Mouse (Mus musculus): ENCODE data around the gene Frs3. TPM values are rescaled to one million over a fixed set of nuclear protein-coding genes. Genes with fewer than 3 reads are reported as not detected.

Frs3 gene
- polyA plus RNA-seq, 1 experiment from 2014 or later = 1.5 TPM

- WGBS (ENCODE audit: insufficient replicate concordance) = 70% methylated on average over 14 of the region's 14 CpGs
- Histone ChIP-seq H3K4me1 (ENCODE audit: control insufficient read depth, low read depth, low read length) (peaks cover 33% of the 10 kb centered on the region), H3K27me3 (ENCODE audit: control insufficient read depth, insufficient read depth, low read depth, low read length) (no peaks in the 10 kb centered on the region), H3K9ac (ENCODE audit: low read depth, low read length) (no peak overlapping the region), H3K9me3 (replicated peaks; ENCODE audit: control insufficient read depth, low read length) (peaks cover 4% of the 10 kb centered on the region), H3K4me2 (ENCODE audit: low read depth, low read length) (no peak overlapping the region), H3K4me3 (ENCODE audit: low read depth, low read length) (no peak overlapping the region), H3K27ac (ENCODE audit: low read length) (no peak overlapping the region), H3K36me3 (ENCODE audit: control insufficient read depth, insufficient read depth) (peaks cover 7% of the 10 kb centered on the region; the same call in 1 of the 2 replicates)
- no peak for ATAC-seq (ENCODE audit: low read depth)
Observed at GRCm38 (mm10) chr17:47748791-47749553, 60.1 kb downstream of the Frs3 start.

GRCm38 (mm10) chr17:47749626-47750025, 60.8 kb downstream of the Frs3 start:
- no peak overlapping the region for H3K27ac ChIP-seq (ENCODE audit: low read length)
- no peak overlapping the region for H3K4me3 ChIP-seq (ENCODE audit: low read depth, low read length)
- H3K4me2 ChIP-seq (ENCODE audit: low read depth, low read length) = no peak overlapping the region
- H3K27me3 ChIP-seq (ENCODE audit: control insufficient read depth, insufficient read depth, low read depth, low read length) = no peaks in the 10 kb centered on the region
- peak; percentile 37 for ATAC-seq (ENCODE audit: low read depth)
- H3K4me1 ChIP-seq (ENCODE audit: control insufficient read depth, low read depth, low read length) = peaks cover 39% of the 10 kb centered on the region
- peaks cover 7% of the 10 kb centered on the region; the same call in 1 of the 2 replicates for H3K36me3 ChIP-seq (ENCODE audit: control insufficient read depth, insufficient read depth)
- H3K9me3 ChIP-seq (replicated peaks; ENCODE audit: control insufficient read depth, low read length) = peaks cover 2% of the 10 kb centered on the region
- no peak overlapping the region for H3K9ac ChIP-seq (ENCODE audit: low read depth, low read length)
- WGBS (ENCODE audit: insufficient replicate concordance) = 43% methylated on average over 3 of the region's 3 CpGs

- Histone ChIP-seq H3K9me3 (replicated peaks; ENCODE audit: control insufficient read depth, low read length) (no peaks in the 10 kb centered on the region), H3K4me1 (ENCODE audit: control insufficient read depth, low read depth, low read length) (peaks cover 39% of the 10 kb centered on the region), H3K36me3 (ENCODE audit: control insufficient read depth, insufficient read depth) (peaks cover 7% of the 10 kb centered on the region; the same call in 1 of the 2 replicates), H3K27me3 (ENCODE audit: control insufficient read depth, insufficient read depth, low read depth, low read length) (no peaks in the 10 kb centered on the region), H3K4me2 (ENCODE audit: low read depth, low read length) (no peak overlapping the region), H3K9ac (ENCODE audit: low read depth, low read length) (no peak overlapping the region), H3K4me3 (ENCODE audit: low read depth, low read length) (no peak overlapping the region), H3K27ac (ENCODE audit: low read length) (no peak overlapping the region)
- no peak for ATAC-seq (ENCODE audit: low read depth)
- WGBS (ENCODE audit: insufficient replicate concordance) = 67% methylated on average over 6 of the region's 6 CpGs
Observed at GRCm38 (mm10) chr17:47750101-47750500, 61.3 kb downstream of the Frs3 start.

GRCm38 (mm10) chr17:47751811-47752210, 63.0 kb downstream of the Frs3 start:
- peaks cover 41% of the 10 kb centered on the region for H3K4me1 ChIP-seq (ENCODE audit: control insufficient read depth, low read depth, low read length)
- no peaks in the 10 kb centered on the region for H3K9me3 ChIP-seq (replicated peaks; ENCODE audit: control insufficient read depth, low read length)
- H3K36me3 ChIP-seq (ENCODE audit: control insufficient read depth, insufficient read depth) = peaks cover 7% of the 10 kb centered on the region; the same call in 1 of the 2 replicates
- no peak overlapping the region for H3K4me3 ChIP-seq (ENCODE audit: low read depth, low read length)
- no peaks in the 10 kb centered on the region for H3K27me3 ChIP-seq (ENCODE audit: control insufficient read depth, insufficient read depth, low read depth, low read length)
- H3K27ac ChIP-seq (ENCODE audit: low read length) = no peak overlapping the region
- ATAC-seq (ENCODE audit: low read depth) = no peak
- WGBS (ENCODE audit: insufficient replicate concordance) = 66% methylated on average over 5 of the region's 5 CpGs
- no peak overlapping the region for H3K9ac ChIP-seq (ENCODE audit: low read depth, low read length)
- no peak overlapping the region for H3K4me2 ChIP-seq (ENCODE audit: low read depth, low read length)

- H3K4me1 ChIP-seq (ENCODE audit: control insufficient read depth, low read depth, low read length) = peaks cover 40% of the 10 kb centered on the region
- H3K4me2 ChIP-seq (ENCODE audit: low read depth, low read length) = no peak overlapping the region; the same call in 1 of the 2 replicates
- peaks cover 7% of the 10 kb centered on the region; the same call in 1 of the 2 replicates for H3K36me3 ChIP-seq (ENCODE audit: control insufficient read depth, insufficient read depth)
- H3K9me3 ChIP-seq (replicated peaks; ENCODE audit: control insufficient read depth, low read length) = no peaks in the 10 kb centered on the region
- H3K27ac ChIP-seq (ENCODE audit: low read length) = peak overlapping the region; percentile 67; the same call in 1 of the 2 replicates
- no peak overlapping the region for H3K4me3 ChIP-seq (ENCODE audit: low read depth, low read length)
- WGBS (ENCODE audit: insufficient replicate concordance) = 20% methylated on average over 8 of the region's 8 CpGs
- peak overlapping the region; percentile 12 for H3K9ac ChIP-seq (ENCODE audit: low read depth, low read length)
- ATAC-seq (ENCODE audit: low read depth) = peak; percentile 52
- H3K27me3 ChIP-seq (ENCODE audit: control insufficient read depth, insufficient read depth, low read depth, low read length) = no peaks in the 10 kb centered on the region
Observed at GRCm38 (mm10) chr17:47753130-47753775, 64.4 kb downstream of the Frs3 start.

Other genes starting within 250 kb of the Frs3 start
- gene Taf8, start 186.7 kb upstream of the Frs3 start, polyA plus RNA-seq (2015; fragmentation: Nextera tagmentation; extraction: Ambion mirVana) = 14.2 and 14.3 TPM in 2 replicates
- gene Ccnd3, start 184.0 kb upstream of the Frs3 start, polyA plus RNA-seq (2015; fragmentation: Nextera tagmentation; extraction: Ambion mirVana) = 300 and 331 TPM in 2 replicates
- 12.5 and 12.7 TPM in 2 replicates for gene Bysl, start 77.5 kb upstream of the Frs3 start, polyA plus RNA-seq (2015; fragmentation: Nextera tagmentation; extraction: Ambion mirVana)
- gene Med20, start 77.4 kb upstream of the Frs3 start, polyA plus RNA-seq (2015; fragmentation: Nextera tagmentation; extraction: Ambion mirVana) = 22.3 and 22.4 TPM in 2 replicates
- gene Gm20517, start 77.4 kb upstream of the Frs3 start, polyA plus RNA-seq (2015; fragmentation: Nextera tagmentation; extraction: Ambion mirVana) = 0.97 and 1.1 TPM in 2 replicates
- 2.9 and 3.6 TPM in 2 replicates for gene Usp49, start 58.3 kb upstream of the Frs3 start, polyA plus RNA-seq (2015; fragmentation: Nextera tagmentation; extraction: Ambion mirVana)
- 213 and 224 TPM in 2 replicates for gene Tomm6, start 644 bp upstream of the Frs3 start, polyA plus RNA-seq (2015; fragmentation: Nextera tagmentation; extraction: Ambion mirVana)
- 0.05 TPM in 1 of 2 replicates, not detected in the other for gene Gm21981, start 5.4 kb downstream of the Frs3 start, polyA plus RNA-seq (2015; fragmentation: Nextera tagmentation; extraction: Ambion mirVana)
- gene Prickle4, start 5.7 kb downstream of the Frs3 start, polyA plus RNA-seq (2015; fragmentation: Nextera tagmentation; extraction: Ambion mirVana) = 0.25 TPM in 1 of 2 replicates, not detected in the other
- gene Pgc, start 37.8 kb downstream of the Frs3 start, polyA plus RNA-seq (2015; fragmentation: Nextera tagmentation; extraction: Ambion mirVana) = not detected in 2 replicates
- 5.5 and 5.9 TPM in 2 replicates for gene Tfeb, start 48.0 kb downstream of the Frs3 start, polyA plus RNA-seq (2015; fragmentation: Nextera tagmentation; extraction: Ambion mirVana)
- gene Mdfi, start 145.7 kb downstream of the Frs3 start, polyA plus RNA-seq (2015; fragmentation: Nextera tagmentation; extraction: Ambion mirVana) = 0.47 and 0.84 TPM in 2 replicates
- gene Foxp4, start 235.6 kb downstream of the Frs3 start, polyA plus RNA-seq (2015; fragmentation: Nextera tagmentation; extraction: Ambion mirVana) = 3.4 and 4.0 TPM in 2 replicates